Mouse (Mus musculus) c-Kit-positive CD71-positive TER-119-positive erythroid progenitor cells, embryonic 14.5 days (primary cell): Measurements from ENCODE around the gene Cd300ld4.
"Not testable (repeated sequence)": the region's sequence is repeated elsewhere in the genome, so short reads cannot be mapped to it uniquely, and the experiment has no call there.

ENCODE experiments used
- DNase-seq: peaks from one replicate; pipeline ENCODE4 v3.0.0-alpha.2; 2013; ENCODE audit warnings: low spot score

The Cd300ld4 gene

GRCm38 (mm10) chr11:115026912-115027311, at the start of gene Cd300ld4:
Gene Cd300ld4, minus strand, starts transcription at chr11:115027012.
- not testable (repeated sequence) for DNase-seq

DNA sequence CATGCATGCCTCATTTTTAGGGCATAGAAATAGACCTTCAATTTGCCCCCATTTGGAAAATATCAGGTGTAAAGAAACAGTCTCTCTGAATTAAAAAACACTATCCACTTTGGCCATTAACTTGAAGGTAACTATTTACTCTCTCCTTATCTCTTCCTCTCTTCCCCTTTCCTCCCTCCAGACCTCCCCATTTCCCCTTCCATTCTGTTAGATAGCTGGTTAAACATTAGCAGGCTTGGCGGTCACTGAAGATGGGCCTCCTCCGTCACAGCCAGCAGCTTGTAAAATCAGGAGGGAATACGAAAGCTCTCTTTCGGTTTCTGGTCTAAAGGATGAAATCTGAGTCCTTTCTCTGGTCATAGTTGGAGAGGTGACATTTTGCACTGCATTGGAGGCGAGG, 49.0 kb upstream of the Cd300ld4 start:
- no peak for DNase-seq

DNA sequence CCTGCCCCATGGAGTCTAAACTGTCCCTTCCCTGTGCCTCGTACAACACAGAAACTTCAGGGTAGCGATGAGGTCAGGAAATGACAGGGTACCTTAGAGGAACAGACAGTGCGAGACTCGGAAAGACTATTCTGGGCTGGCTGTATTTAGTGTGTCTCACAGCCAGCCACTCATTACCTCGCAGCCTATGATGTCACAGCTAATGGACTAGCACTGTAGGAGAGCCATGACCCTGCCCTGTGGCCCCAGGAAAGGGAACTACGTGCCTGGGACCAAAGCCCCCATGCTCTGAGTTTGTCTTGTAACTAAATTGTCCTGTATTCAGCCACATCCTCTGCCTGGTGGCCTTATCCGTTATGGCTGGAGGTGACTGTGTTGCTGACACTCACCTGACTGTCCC, 48.6 kb upstream of the Cd300ld4 start:
- DNase-seq, result no peak

DNA sequence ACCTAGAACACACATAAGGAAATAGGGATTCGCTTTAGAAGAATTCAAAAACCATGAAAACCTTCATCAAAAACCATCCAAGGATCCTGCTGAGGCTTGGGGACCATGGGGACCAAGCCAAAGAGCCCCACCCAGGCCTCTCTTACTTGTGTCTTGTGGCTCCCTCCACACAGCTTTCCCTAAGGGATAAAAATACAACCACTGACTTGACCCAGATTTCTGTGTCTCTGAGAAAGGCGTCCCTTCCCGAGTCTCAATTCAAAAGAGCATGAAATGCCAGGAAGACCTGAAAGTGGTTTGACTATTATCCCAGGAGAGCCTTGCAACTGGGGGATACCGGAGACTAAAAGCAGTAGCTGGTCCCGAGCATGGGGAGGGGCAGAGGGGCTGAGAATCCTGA, 46.2 kb upstream of the Cd300ld4 start:
- no peak for DNase-seq

GRCm38 (mm10) chr11:115071631-115072294, 45.0 kb upstream of the Cd300ld4 start:
- DNase-seq, result no peak

DNA sequence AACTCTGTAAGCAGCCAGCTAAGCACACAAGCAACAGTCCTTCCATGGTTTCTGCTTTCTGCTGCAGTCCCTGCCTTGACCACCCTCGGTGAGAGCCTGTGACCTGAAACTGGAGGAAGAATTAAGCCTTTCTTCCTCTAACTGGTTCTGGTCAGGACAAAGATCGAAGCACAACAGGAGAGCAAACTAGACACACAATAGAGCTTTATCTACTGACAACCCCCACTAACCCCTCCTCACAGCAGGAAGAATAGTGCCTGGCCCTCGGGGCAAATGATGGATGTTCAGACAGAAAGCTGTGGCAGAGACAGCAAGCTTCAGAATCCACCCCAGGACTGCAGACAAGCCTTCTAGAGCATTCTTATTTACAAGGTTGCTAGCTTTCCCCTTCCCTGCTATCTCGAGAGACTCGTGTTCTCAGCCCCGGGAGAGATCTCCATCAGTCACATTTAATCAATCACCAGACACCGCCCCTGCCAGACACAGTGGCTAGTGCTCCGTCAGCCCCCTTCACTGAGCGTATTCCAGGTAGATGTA, 44.3 kb upstream of the Cd300ld4 start:
- DNase-seq, result no peak

DNA sequence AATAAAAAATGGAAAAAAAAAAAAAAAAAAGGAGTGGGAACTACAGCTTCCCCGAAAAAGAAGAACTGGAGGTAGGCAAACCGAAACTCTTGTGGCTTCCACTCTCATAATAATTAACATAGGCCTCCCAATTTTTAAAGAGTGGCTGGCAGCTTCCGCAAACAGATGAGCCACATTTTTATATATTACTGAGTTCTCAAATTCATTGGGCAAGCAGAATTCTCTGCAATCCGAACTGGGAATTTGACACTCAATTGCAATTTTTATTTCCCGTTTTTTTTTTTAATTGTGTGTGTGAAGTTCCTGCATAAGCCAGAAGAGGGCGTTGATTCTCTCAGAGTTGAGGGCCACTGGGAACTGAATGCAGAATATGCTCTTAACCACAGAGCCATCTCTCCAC, 40.0 kb upstream of the Cd300ld4 start:
- no peak for DNase-seq

GRCm38 (mm10) chr11:115062077-115062476, 35.3 kb upstream of the Cd300ld4 start, which contains the start of gene Cd300e:
Gene Cd300e, minus strand, starts transcription at chr11:115062177.
- DNase-seq, result no peak

GRCm38 (mm10) chr11:115059797-115060196, 33.0 kb upstream of the Cd300ld4 start:
- DNase-seq, result no peak

GRCm38 (mm10) chr11:115058701-115059100, 31.9 kb upstream of the Cd300ld4 start:
- no peak for DNase-seq

GRCm38 (mm10) chr11:115054537-115054936, 27.7 kb upstream of the Cd300ld4 start:
- DNase-seq, result no peak

- no peak for DNase-seq
These were observed 26.2 kb upstream of the Cd300ld4 start for GRCm38 (mm10) chr11:115052991-115053390.

DNA sequence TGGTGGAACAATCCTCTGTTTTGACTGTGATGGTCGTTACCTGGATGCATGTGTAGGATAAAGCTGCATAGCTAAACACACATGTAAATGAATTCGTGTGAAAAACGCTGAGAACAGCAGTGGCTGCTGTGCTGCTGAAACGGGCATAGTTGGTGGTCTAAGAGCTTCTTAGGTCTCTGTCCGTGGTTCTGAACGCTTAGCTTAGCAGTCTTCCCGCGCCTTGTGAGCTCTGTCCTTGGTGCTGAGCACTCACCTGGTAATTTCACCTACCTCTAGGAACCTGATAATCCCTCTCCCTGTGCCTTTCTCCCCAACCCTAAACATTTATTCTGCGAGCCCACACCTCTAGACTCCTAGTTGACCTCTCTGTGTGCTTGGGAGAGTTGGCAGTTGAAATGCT, 25.4 kb upstream of the Cd300ld4 start:
- peak; percentile 25 for DNase-seq

- no peak for DNase-seq
These were observed 22.6 kb upstream of the Cd300ld4 start for GRCm38 (mm10) chr11:115049282-115049895.

DNA sequence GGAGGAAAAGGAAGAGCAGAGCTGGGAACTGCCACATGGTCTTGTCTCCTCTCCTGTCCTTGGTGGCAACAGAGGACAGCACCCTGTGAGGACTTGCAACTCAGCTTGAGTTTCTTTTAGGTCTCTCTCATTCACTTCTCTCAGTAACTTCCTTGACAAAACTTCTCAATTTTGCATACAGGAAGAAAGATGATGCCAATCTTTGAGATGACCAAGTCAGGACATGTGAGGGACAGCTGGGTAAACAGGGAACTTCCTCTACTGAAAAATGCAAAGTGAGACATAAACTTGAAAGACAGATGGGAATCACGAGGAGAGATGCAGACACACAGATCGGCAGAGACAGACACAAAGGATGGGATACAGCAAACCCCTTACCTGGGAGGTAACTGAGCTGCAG, 21.4 kb upstream of the Cd300ld4 start, which contains the start of gene Cd300ld3:
Gene Cd300ld3 (minus strand): TSS at position 151 of the 400 bp plus-strand sequence.
- DNase-seq, result no peak

- DNase-seq, result not testable (repeated sequence)
These were observed 10.9 kb upstream of the Cd300ld4 start, which contains the start of gene Cd300ld5 for GRCm38 (mm10) chr11:115037669-115038068. Gene Cd300ld5, minus strand, starts transcription at chr11:115037769.

- not testable (repeated sequence) for DNase-seq
These were observed 10.7 kb downstream of the Cd300ld4 start, which contains the start of gene Cd300ld2 for GRCm38 (mm10) chr11:115016093-115016492. Gene Cd300ld2, minus strand, starts transcription at chr11:115016193.

DNA sequence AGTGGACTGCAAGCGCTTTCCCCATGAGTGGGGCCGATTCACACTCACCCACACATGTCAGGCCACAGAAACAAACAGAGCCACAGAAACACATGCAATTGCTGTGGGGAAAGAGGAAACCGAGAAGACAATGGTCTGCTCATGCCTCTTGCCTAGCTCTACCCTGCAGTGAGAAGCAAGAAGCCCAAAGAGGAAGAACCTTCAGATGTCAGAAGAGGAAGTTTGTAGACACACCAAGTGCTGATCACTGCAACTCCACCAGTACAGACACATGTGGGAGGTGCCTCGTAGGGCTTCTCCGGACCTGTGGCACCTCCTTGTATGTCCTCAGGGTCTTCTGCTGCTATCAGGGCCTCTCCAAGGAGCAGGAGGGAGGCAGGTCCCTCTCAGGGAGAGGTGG, 22.7 kb downstream of the Cd300ld4 start:
- no peak for DNase-seq

- DNase-seq, result no peak
These were observed 25.3 kb downstream of the Cd300ld4 start, which contains the start of gene Cd300c2 for GRCm38 (mm10) chr11:115001474-115002040. Gene Cd300c2, minus strand, starts transcription at chr11:115001880.

DNA sequence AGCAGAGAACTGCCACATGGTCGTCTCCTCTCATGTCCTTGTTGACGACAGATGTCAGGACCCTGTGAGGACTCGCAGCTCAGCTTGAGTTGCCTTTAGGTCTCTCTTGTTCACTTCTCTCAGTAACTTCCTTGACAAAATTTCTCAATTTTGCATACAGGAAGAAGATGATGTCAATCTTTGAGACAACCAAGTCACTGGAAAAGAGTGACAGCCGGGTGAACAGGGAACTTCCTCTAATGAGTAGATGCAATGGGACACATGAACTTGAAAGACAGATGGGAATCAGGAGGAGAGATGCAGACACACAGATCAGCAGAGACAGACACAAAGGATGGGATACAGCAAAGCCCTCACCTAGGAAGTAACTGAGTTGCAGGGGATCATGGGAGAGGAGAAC, 37.0 kb downstream of the Cd300ld4 start, which contains the start of gene Cd300ld:
Gene Cd300ld (minus strand): TSS at position 130 of the 400 bp plus-strand sequence.
- DNase-seq, result no peak

DNA sequence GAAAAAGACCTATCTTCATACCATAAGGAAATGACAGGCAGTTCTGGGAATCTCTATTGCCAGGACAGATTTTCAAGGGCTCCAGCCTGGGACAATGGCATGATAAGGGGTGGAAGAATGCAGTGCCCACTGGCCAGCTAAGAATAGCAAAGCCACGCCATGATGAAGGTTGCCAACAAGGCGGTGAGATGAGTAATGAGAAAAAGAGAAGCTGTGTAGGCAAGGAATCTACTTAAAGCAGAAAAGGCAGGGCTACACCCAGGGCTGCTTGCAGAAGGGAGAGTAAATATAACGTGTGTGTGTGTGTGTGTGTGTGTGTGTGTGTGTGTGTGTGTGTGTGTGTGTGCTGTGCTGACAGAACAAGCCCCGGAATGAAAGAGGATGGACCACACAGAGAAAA, 44.9 kb downstream of the Cd300ld4 start:
- no peak for DNase-seq

GRCm38 (mm10) chr11:114972726-114973125, 54.1 kb downstream of the Cd300ld4 start:
- DNase-seq, result no peak
